Mouse (Mus musculus) layer of hippocampus, postnatal 14 days (tissue): Measurements from ENCODE around the gene Faiml. TPM values are rescaled to one million over a fixed set of nuclear protein-coding genes. Genes with fewer than 3 reads are reported as not detected.

Experiments
- DNase-seq, 2 experiments: peaks; one replicate each; pipeline ENCODE4 v3.0.0; 2021 to 2022; ENCODE audit warnings: low spot score in 2 of 2, mixed read lengths in 1 of 2
- total RNA-seq, 2 experiments: library from RNA; stranded (reverse); gene quantifications; 2 replicates each; pipeline ENCODE4 v1.2.3; 2021

Gene Faiml
- total RNA-seq, 2 experiments from 2014 or later: not detected

DNA sequence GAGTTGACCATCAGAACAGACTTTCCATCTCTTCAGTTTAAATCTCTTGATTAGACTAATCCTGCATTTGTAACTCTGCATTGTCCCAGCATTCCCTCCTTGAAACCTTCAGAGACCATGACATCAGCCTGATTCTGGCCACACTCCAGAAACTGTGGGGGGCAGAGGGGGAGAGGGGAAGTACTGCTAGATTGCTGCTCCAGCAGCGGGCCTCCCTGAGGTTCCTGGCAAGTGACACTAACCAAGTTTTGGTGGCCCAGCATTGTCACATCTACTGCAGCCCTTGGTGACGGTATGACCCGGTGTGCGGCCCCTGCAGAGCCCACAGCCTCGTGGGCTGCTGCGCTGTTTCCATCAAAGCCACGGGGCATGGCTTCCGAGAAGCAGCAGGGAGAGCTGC is 56.8 kb downstream of the Faiml start:
- DNase-seq: no peak

Other genes starting within 250 kb of the Faiml start
- gene Gm1123, start 201.5 kb downstream of the Faiml start, total RNA-seq: under 1 TPM in 1 of 2 experiments, not detected in 1; 0.21 TPM
- 10 to 100 TPM; 22.9 to 23.6 TPM for gene Pik3cb, start 96.6 kb downstream of the Faiml start, total RNA-seq
- 10 to 100 TPM; 17.0 to 20.0 TPM for gene Cep70, start 6.1 kb upstream of the Faiml start, total RNA-seq
- gene Esyt3, start 121.3 kb upstream of the Faiml start, total RNA-seq: 1 to 10 TPM; 1.3 to 1.8 TPM
- gene Mras, start 200.1 kb upstream of the Faiml start, total RNA-seq: 100 to 1,000 TPM; 102 to 109 TPM
- 1 to 10 TPM in 1 of 2 experiments, under 1 TPM in 1; 0.64 to 1.1 TPM for gene Nme9, start 214.2 kb upstream of the Faiml start, total RNA-seq